Mouse (Mus musculus) G1E (cell line): Measurements from ENCODE around the gene Pex3. TPM values are rescaled to one million over a fixed set of nuclear protein-coding genes. Genes with fewer than 3 reads are reported as not detected.
"Not testable (repeated sequence)": the region's sequence is repeated elsewhere in the genome, so short reads cannot be mapped to it uniquely, and the experiment has no call there.

Source experiments
- ATAC-seq: 2 replicates; pipeline ENCODE4 v1.8.0; 2016; ENCODE audit warnings: mild to moderate bottlenecking; ENCODE audit not compliant: insufficient number of reproducible peaks, poor library complexity, low FRiP score, severe bottlenecking; ENCODE audit errors: extremely low read depth
- DNase-seq: peaks from one replicate; pipeline ENCODE4 v3.0.0; 2012; ENCODE audit warnings: low spot score
- H3K27me3 ChIP-seq: 2 replicates; pipeline ENCODE4 v1.6.1; 2012; ENCODE audit warnings: mild to moderate bottlenecking, low read length, inconsistent platforms; ENCODE audit not compliant: insufficient read depth
- H3K36me3 ChIP-seq: replicated peaks from 2 replicates; pipeline ENCODE3; 2012; ENCODE audit warnings: mild to moderate bottlenecking, inconsistent platforms
- H3K4me1 ChIP-seq: 2 replicates; pipeline ENCODE4 v1.6.1; 2012; ENCODE audit warnings: low read depth, low read length, inconsistent platforms, mixed read lengths; ENCODE audit not compliant: insufficient read depth
- H3K4me3 ChIP-seq: 2 replicates; pipeline ENCODE4 v1.5.1; 2012; ENCODE audit warnings: low read depth, mild to moderate bottlenecking, inconsistent platforms, low read length, moderate library complexity, mixed read lengths
- H3K9me3 ChIP-seq: replicated peaks from 2 replicates; pipeline ENCODE4 v1.6.1; 2012; ENCODE audit warnings: inconsistent platforms
- CTCF ChIP-seq: IDR thresholded peaks from 2 replicates; pipeline ENCODE4 v1.5.1; 2012; ENCODE audit warnings: low read depth, low read length, inconsistent platforms, mixed read lengths
- GATA1 ChIP-seq: IDR thresholded peaks from 2 replicates; pipeline ENCODE4 v1.6.1; 2012; ENCODE audit warnings: borderline replicate concordance, low read length, inconsistent platforms, mixed read lengths
- GATA2 ChIP-seq: IDR thresholded peaks from 2 replicates; pipeline ENCODE4 v1.6.1; 2012; ENCODE audit warnings: low read depth, low read length, inconsistent platforms, borderline replicate concordance
- POLR2AphosphoS5 ChIP-seq: IDR thresholded peaks from 2 replicates; pipeline ENCODE4 v1.6.1; 2012; ENCODE audit warnings: low read depth, low read length, inconsistent platforms; ENCODE audit not compliant: insufficient replicate concordance
- TAL1 ChIP-seq: conservative IDR thresholded peaks from 2 replicates; pipeline ENCODE4 v1.6.1; 2012; ENCODE audit warnings: low read depth, low read length, inconsistent platforms, mixed read lengths
- polyA plus RNA-seq: library from polyadenylated mRNA; stranded (reverse); fragments of >175 nt; gene quantifications from 2 replicates; pipeline ENCODE4 v1.2.3, GENCODE M21; 2012
- total RNA-seq, 2 experiments: library from RNA; stranded (forward) in 1 of 2; stranded (reverse) in 1 of 2; fragments of 200-1000 nt in 1 of 2; fragments of >200 nt in 1 of 2; fragmentation: Nextera tagmentation in 1 of 2; gene quantifications; 2 replicates each; pipeline ENCODE4 v1.2.3; 2014 to 2017

The Pex3 gene
- total and polyA plus RNA-seq, 3 experiments: 8.1 to 25.1 (median 17.3) TPM

- no peaks in the 10 kb centered on the region for H3K4me1 ChIP-seq
- DNase-seq: no peak
Measured at GRCm38 (mm10) chr10:13521857-13522256, 31.1 kb downstream of the Pex3 start.

GRCm38 (mm10) chr10:13502371-13502770 lies 50.6 kb downstream of the Pex3 start:
- Histone ChIP-seq H3K4me1 (no peaks in the 10 kb centered on the region), H3K27me3 (0 out of 2 replicates have a peak, but pooled peaks cover 2% of the 10 kb centered on the region), H3K36me3 (no peaks in the 10 kb centered on the region), H3K4me3 (no peak overlapping the region), H3K9me3 (no peaks in the 10 kb centered on the region)
- DNase-seq: no peak
- no peak for ATAC-seq
- TF ChIP-seq GATA2: no peak
- TF ChIP-seq CTCF: no peak
- no peak for TF ChIP-seq GATA1
- TF ChIP-seq POLR2AphosphoS5: no peak
- TF ChIP-seq TAL1: no peak

More at GRCm38 (mm10) chr10:13521857-13522256, 31.1 kb downstream of the Pex3 start:
- H3K27me3 ChIP-seq: peaks cover 1% of the 10 kb centered on the region
- TF ChIP-seq GATA1 (no peak), POLR2AphosphoS5 (no peak)
- no peaks in the 10 kb centered on the region for H3K9me3 ChIP-seq
- no peak for ATAC-seq
- no peak overlapping the region for H3K4me3 ChIP-seq
- H3K36me3 ChIP-seq: peaks cover 12% of the 10 kb centered on the region

- ATAC-seq, H3K36me3 ChIP-seq, H3K27me3 ChIP-seq, H3K9me3 ChIP-seq, DNase-seq, H3K4me3 ChIP-seq, H3K4me1 ChIP-seq: not testable (repeated sequence)
Measured at GRCm38 (mm10) chr10:13501533-13501932, 51.4 kb downstream of the Pex3 start.

GRCm38 (mm10) chr10:13500938-13501496 lies 51.9 kb downstream of the Pex3 start:
- TF ChIP-seq POLR2AphosphoS5: no peak
- Histone ChIP-seq H3K9me3 (no peaks in the 10 kb centered on the region), H3K36me3 (no peaks in the 10 kb centered on the region), H3K4me1 (no peaks in the 10 kb centered on the region), H3K27me3 (0 out of 2 replicates have a peak, but pooled peaks cover 2% of the 10 kb centered on the region), H3K4me3 (no peak overlapping the region)
- DNase-seq (no peak), ATAC-seq (no peak)

GRCm38 (mm10) chr10:13500473-13500872 lies 52.5 kb downstream of the Pex3 start:
- ATAC-seq (no peak), DNase-seq (no peak)
- Histone ChIP-seq H3K9me3 (no peaks in the 10 kb centered on the region), H3K27me3 (0 out of 2 replicates have a peak, but pooled peaks cover 2% of the 10 kb centered on the region), H3K4me3 (no peak overlapping the region), H3K36me3 (no peaks in the 10 kb centered on the region), H3K4me1 (no peaks in the 10 kb centered on the region)
- no peak for TF ChIP-seq GATA2
- no peak for TF ChIP-seq POLR2AphosphoS5
- no peak for TF ChIP-seq CTCF
- TF ChIP-seq TAL1: no peak
- no peak for TF ChIP-seq GATA1

GRCm38 (mm10) chr10:13499331-13499730 lies 53.6 kb downstream of the Pex3 start, which contains the start of gene Fuca2:
Gene Fuca2 (plus strand): TSS chr10:13499540.
- Histone ChIP-seq H3K27me3 (0 out of 2 replicates have a peak, but pooled peaks cover 2% of the 10 kb centered on the region), H3K9me3 (no peaks in the 10 kb centered on the region), H3K4me3 (no peak within 1 kb of the TSS), H3K36me3 (no peaks in the 10 kb centered on the region), H3K4me1 (no peaks in the 10 kb centered on the region)
- no peak for ATAC-seq
- TF ChIP-seq CTCF: no peak
- no peak for DNase-seq

GRCm38 (mm10) chr10:13496315-13496714 lies 56.6 kb downstream of the Pex3 start:
- Histone ChIP-seq H3K4me3 (no peak overlapping the region), H3K4me1 (no peaks in the 10 kb centered on the region), H3K36me3 (no peaks in the 10 kb centered on the region), H3K27me3 (0 out of 2 replicates have a peak, but pooled peaks cover 2% of the 10 kb centered on the region), H3K9me3 (no peaks in the 10 kb centered on the region)
- TF ChIP-seq CTCF (no peak), POLR2AphosphoS5 (no peak), GATA2 (no peak), GATA1 (no peak), TAL1 (no peak)
- ATAC-seq (no peak), DNase-seq (no peak)
